Mouse (Mus musculus): ENCODE measurements around the gene Asxl2. TPM values are rescaled to one million over a fixed set of nuclear protein-coding genes. Genes with fewer than 3 reads are reported as not detected.

The Asxl2 gene
- polyA plus RNA-seq, 1 experiment from 2014 or later: 17.7 TPM

DNA sequence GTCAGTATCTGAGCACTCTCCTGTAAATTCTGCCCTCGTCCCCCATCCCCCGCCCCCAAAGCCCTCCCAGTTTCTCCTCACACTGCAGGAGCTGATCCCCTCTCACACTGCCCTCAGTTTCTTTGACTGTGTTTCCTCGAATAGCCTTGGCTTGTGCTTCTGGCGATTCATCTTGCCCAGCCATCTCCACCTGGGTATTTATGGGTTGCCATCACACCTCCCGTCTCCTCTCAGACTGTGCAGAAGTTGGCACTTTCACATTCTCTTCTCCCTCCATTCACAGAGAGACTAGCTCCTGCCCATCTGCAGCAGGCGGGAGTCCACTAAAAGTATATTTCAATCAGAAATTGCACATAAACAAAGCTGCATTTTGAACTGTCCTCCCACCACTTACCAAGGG is 120.1 kb downstream of the Asxl2 start:
- ATAC-seq (ENCODE audit: insufficient number of reproducible peaks, low FRiP score, low TSS enrichment, low read depth): no peak
- H3K9ac ChIP-seq: no peak overlapping the region
- peaks cover 12% of the 10 kb centered on the region; the same call in 1 of the 2 replicates for H3K4me1 ChIP-seq
- 37% methylated on average over 6 of the region's 6 CpGs for WGBS
- no peak overlapping the region for H3K27ac ChIP-seq (replicated peaks)
- no peak overlapping the region for H3K4me2 ChIP-seq (replicated peaks)
- H3K9me3 ChIP-seq (replicated peaks): no peaks in the 10 kb centered on the region
- no peak overlapping the region for H3K4me3 ChIP-seq (replicated peaks)
- H3K27me3 ChIP-seq: no peaks in the 10 kb centered on the region
- no peaks in the 10 kb centered on the region for H3K36me3 ChIP-seq

DNA sequence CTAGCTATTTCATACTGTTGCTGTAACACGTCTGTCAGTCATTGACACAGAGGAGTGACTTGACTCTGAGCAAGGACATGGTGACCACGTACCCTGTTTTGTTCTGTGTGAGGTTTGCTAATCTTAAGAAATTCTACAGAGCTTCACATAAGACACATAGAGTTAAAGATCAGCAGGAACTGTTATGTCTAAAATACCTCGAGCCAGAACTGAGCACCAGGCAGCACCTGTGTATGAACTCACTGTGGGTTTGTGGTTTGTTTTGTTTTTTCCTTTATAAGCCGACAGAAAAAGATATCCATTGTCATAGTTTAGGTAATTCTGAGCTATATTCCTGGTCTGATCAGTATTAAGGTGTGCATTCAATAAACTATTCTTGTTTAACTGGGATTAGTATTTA is 120.8 kb downstream of the Asxl2 start:
- Histone ChIP-seq H3K27ac (replicated peaks) (no peak overlapping the region), H3K9ac (no peak overlapping the region), H3K27me3 (no peaks in the 10 kb centered on the region), H3K4me3 (replicated peaks) (no peak overlapping the region), H3K9me3 (replicated peaks) (no peaks in the 10 kb centered on the region), H3K36me3 (no peaks in the 10 kb centered on the region), H3K4me2 (replicated peaks) (no peak overlapping the region), H3K4me1 (peaks cover 12% of the 10 kb centered on the region; the same call in 1 of the 2 replicates)
- WGBS: 40% methylated on average over 4 of the region's 4 CpGs
- ATAC-seq (ENCODE audit: insufficient number of reproducible peaks, low FRiP score, low TSS enrichment, low read depth): no peak

DNA sequence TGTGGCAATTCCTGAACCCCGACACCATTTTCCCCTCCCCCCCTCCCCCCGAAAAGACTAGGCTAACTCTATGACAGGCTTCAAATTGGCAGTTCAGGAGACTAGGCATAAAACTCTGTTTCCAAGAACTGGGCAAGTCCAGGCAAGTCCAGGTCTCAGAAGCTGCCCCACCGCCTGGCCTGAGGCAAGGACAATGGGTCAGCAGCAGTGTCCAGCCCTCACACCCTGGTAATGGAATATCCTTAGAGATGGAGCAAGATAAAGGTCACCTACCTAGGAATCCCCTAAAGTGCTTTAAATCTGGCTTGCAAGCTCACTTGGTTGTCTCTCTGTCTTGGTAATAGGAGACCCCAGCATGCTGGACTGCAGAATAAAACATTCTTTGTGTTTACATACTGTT is 121.3 kb downstream of the Asxl2 start:
- H3K9me3 ChIP-seq (replicated peaks): no peaks in the 10 kb centered on the region
- no peak overlapping the region for H3K4me2 ChIP-seq (replicated peaks)
- 46% methylated on average over 3 of the region's 3 CpGs for WGBS
- ATAC-seq (ENCODE audit: insufficient number of reproducible peaks, low FRiP score, low TSS enrichment, low read depth): no peak
- no peak overlapping the region for H3K9ac ChIP-seq
- H3K36me3 ChIP-seq: no peaks in the 10 kb centered on the region
- H3K27me3 ChIP-seq: no peaks in the 10 kb centered on the region
- H3K4me3 ChIP-seq (replicated peaks): no peak overlapping the region
- no peak overlapping the region for H3K27ac ChIP-seq (replicated peaks)
- H3K4me1 ChIP-seq: peaks cover 12% of the 10 kb centered on the region; the same call in 1 of the 2 replicates

DNA sequence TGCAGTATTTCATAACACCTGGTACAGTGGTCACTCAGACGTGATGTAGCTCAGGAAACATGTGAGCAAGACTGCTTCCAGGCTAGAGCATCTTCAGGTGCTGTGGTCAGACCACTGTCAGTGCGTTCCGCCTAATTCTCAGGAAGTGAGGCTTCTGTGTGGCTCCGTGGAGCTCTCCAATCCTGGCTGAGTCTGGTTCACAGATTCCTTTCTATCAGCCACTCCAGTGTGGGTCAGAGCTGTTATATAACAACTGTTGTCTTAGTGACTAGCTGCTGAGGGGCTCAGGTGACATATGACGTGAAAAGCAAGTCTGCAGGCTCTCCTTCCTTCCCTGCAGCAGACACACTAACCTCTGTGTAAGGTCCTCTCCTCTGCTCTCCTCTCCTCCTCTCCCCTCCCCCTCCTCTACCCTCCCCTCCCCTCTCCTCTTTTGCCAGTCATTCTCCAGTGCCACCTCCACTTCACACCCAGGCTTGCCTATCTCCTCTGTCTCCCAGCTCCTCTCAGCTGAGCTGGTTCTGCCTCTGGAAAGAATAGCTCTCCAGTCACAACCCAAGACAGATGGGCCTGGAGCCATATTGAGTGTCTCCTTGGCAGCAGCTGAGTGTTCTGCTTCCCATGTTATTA is 122.0 kb downstream of the Asxl2 start:
- no peak overlapping the region for H3K9ac ChIP-seq
- ATAC-seq (ENCODE audit: insufficient number of reproducible peaks, low FRiP score, low TSS enrichment, low read depth): no peak
- H3K27me3 ChIP-seq: no peaks in the 10 kb centered on the region
- no peaks in the 10 kb centered on the region for H3K36me3 ChIP-seq
- no peak overlapping the region for H3K4me3 ChIP-seq (replicated peaks)
- no peak overlapping the region for H3K27ac ChIP-seq (replicated peaks)
- H3K4me2 ChIP-seq (replicated peaks): no peak overlapping the region
- H3K9me3 ChIP-seq (replicated peaks): no peaks in the 10 kb centered on the region
- WGBS: 45% methylated on average over 5 of the region's 5 CpGs
- H3K4me1 ChIP-seq: peaks cover 12% of the 10 kb centered on the region; the same call in 1 of the 2 replicates

DNA sequence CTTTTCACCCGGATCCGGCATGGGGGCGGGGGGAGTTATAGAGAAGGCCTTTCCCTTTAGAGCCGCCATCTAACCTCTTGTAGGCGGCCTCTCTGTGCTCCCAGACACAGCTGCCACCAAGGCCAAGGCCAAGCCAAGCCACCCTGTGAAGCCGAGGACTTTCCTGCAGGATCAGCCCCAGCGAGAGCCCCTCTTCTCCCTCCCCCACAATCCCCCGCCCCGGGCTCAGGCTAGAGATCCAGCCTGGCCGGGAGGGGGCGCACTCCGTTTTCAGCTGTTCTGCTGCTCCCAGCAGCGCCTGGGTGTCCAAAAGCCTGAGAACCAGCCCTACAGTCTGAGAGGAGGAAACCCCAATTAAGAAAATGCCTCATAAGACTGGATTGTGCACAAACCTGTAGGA is 123.6 kb downstream of the Asxl2 start:
- H3K4me2 ChIP-seq (replicated peaks): no peak overlapping the region
- 0 out of 2 replicates have a peak, but pooled peaks have one; percentile 54 for ATAC-seq (ENCODE audit: insufficient number of reproducible peaks, low FRiP score, low TSS enrichment, low read depth)
- no peak overlapping the region for H3K4me3 ChIP-seq (replicated peaks)
- H3K9me3 ChIP-seq (replicated peaks): no peaks in the 10 kb centered on the region
- 0 out of 2 replicates have a peak overlapping the region, but pooled peaks have one; percentile 28 for H3K27ac ChIP-seq (replicated peaks)
- H3K27me3 ChIP-seq: no peaks in the 10 kb centered on the region
- WGBS: 17% methylated on average over 13 of the region's 13 CpGs
- H3K9ac ChIP-seq: no peak overlapping the region
- no peaks in the 10 kb centered on the region for H3K36me3 ChIP-seq
- H3K4me1 ChIP-seq: peaks cover 12% of the 10 kb centered on the region; the same call in 1 of the 2 replicates

Other genes with a start within 250 kb of the Asxl2 start
- gene Rab10, start 116.9 kb upstream of the Asxl2 start, polyA plus RNA-seq (2015; fragmentation: Nextera tagmentation; extraction: Ambion mirVana): 90.2 and 96.1 TPM in 2 replicates
- gene Kif3c, start 61.7 kb upstream of the Asxl2 start, polyA plus RNA-seq (2015; fragmentation: Nextera tagmentation; extraction: Ambion mirVana): 13.2 and 14.8 TPM in 2 replicates
- 40.5 and 41.5 TPM in 2 replicates for gene Dtnb, start 145.5 kb downstream of the Asxl2 start, polyA plus RNA-seq (2015; fragmentation: Nextera tagmentation; extraction: Ambion mirVana)

Measured in embryonic facial prominence, embryonic 15.5 days (tissue).